Mouse (Mus musculus) erythroblast, embryonic 14.5 days (primary cell): ENCODE measurements around the gene Bhlhe41. TPM values are rescaled to one million over a fixed set of nuclear protein-coding genes. Genes with fewer than 3 reads are reported as not detected.

Experiments
- H3K27me3 ChIP-seq: 2 replicates; pipeline ENCODE4 v1.6.1; 2012; ENCODE audit warnings: inconsistent platforms; ENCODE audit not compliant: control insufficient read depth
- H3K36me3 ChIP-seq: 2 replicates; pipeline ENCODE4 v1.6.1; 2012; ENCODE audit warnings: mild to moderate bottlenecking, inconsistent platforms; ENCODE audit not compliant: control insufficient read depth
- H3K4me1 ChIP-seq: 2 replicates; pipeline ENCODE4 v1.6.1; 2012; ENCODE audit warnings: inconsistent platforms; ENCODE audit not compliant: control insufficient read depth
- H3K4me3 ChIP-seq: replicated peaks from 2 replicates; pipeline ENCODE3; 2012; ENCODE audit warnings: moderate library complexity, mild to moderate bottlenecking, inconsistent platforms
- H3K9me3 ChIP-seq: 2 replicates; pipeline ENCODE4 v1.6.1; 2012; ENCODE audit warnings: low read length, inconsistent platforms, mixed read lengths; ENCODE audit not compliant: control insufficient read depth
- GATA1 ChIP-seq: IDR thresholded peaks from 2 replicates; pipeline ENCODE4 v1.6.1; 2012; ENCODE audit warnings: low read length, inconsistent platforms, mixed read lengths
- TAL1 ChIP-seq: IDR thresholded peaks from 3 replicates; pipeline ENCODE4 v1.6.1; 2012; ENCODE audit warnings: low read length, inconsistent platforms, mixed read lengths
- polyA plus RNA-seq: library from polyadenylated mRNA; stranded (reverse); fragments of >175 nt; gene quantifications from 2 replicates; pipeline ENCODE4 v1.2.3, GENCODE M21; 2012

Bhlhe41 gene
- polyA plus RNA-seq, 1 experiment = 0.01 TPM

DNA sequence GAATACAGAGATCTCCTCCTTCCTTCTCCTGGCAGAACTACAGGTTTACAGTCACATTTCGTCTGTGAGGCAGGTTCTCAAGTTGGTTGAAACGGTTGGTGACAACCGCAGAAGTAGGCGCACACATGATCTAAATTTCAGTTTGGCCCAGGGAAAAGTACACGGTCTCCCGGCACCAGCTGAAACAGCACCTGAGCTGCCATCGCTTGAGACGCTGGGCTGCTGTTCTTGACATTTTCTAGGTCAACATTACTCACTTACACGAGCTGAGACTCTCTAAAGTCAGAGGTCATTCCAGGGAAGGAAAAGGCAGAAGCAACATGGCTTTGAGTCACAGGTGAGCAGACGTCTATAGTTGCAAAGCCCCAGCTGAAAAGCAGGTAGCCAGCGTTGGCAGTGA, 13.4 kb downstream of the Bhlhe41 start:
- no peaks in the 10 kb centered on the region for H3K36me3 ChIP-seq
- H3K4me3 ChIP-seq = no peak overlapping the region
- no peaks in the 10 kb centered on the region for H3K27me3 ChIP-seq
- no peak for TF ChIP-seq GATA1
- no peak for TF ChIP-seq TAL1
- H3K9me3 ChIP-seq = no peaks in the 10 kb centered on the region
- H3K4me1 ChIP-seq = peaks cover 5% of the 10 kb centered on the region

DNA sequence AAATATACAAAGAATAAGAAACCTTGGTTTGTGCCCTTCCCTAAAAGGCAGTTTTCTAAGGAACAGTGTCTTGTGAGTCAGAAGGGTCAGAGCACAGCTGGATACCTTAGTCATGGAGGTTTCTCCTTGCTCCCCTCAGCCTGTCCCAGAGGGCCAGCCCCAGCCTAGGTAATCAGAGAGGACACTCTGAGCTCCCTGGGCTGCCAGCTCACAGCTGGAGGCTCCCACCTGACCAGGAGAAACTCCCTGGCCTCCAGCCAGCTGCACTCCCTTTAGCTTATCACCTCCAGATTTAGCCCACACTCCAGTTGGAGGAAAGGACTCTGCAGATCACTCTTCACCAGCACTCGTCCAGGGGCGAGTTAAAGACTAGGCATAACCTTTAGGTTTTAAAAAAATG, 14.6 kb downstream of the Bhlhe41 start:
- Histone ChIP-seq H3K4me3 (no peak overlapping the region), H3K36me3 (no peaks in the 10 kb centered on the region), H3K9me3 (no peaks in the 10 kb centered on the region), H3K27me3 (no peaks in the 10 kb centered on the region), H3K4me1 (peaks cover 3% of the 10 kb centered on the region)
- TF ChIP-seq GATA1 = no peak
- no peak for TF ChIP-seq TAL1

DNA sequence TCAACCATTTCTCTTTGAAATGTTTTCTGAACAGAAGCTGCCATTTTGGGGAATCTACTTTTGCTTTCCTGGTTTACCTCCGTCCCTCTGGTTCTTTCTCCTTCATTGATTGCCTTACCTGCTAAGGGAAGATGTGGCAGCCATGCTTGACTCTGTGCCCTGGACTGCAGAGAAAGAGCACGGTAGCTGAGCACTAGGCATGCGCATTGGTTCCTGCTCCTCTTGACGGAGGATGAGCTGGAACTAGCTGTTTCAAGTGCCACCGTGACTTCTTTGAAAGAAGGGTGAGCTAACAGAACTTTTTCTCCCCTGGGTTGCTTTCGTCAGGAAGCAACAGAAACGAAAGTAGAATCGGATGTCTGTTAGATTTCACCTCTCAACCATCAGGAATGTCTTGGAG, 17.7 kb downstream of the Bhlhe41 start:
- TF ChIP-seq GATA1 (no peak), TAL1 (no peak)
- Histone ChIP-seq H3K9me3 (no peaks in the 10 kb centered on the region), H3K27me3 (no peaks in the 10 kb centered on the region), H3K4me1 (no peaks in the 10 kb centered on the region), H3K4me3 (no peak overlapping the region), H3K36me3 (no peaks in the 10 kb centered on the region)

- Histone ChIP-seq H3K27me3 (no peaks in the 10 kb centered on the region), H3K4me3 (no peak overlapping the region), H3K9me3 (no peaks in the 10 kb centered on the region), H3K4me1 (no peaks in the 10 kb centered on the region), H3K36me3 (no peaks in the 10 kb centered on the region)
- TF ChIP-seq TAL1 = no peak
- TF ChIP-seq GATA1 = no peak
Observed at GRCm38 (mm10) chr6:145846948-145847347, 18.4 kb downstream of the Bhlhe41 start.

DNA sequence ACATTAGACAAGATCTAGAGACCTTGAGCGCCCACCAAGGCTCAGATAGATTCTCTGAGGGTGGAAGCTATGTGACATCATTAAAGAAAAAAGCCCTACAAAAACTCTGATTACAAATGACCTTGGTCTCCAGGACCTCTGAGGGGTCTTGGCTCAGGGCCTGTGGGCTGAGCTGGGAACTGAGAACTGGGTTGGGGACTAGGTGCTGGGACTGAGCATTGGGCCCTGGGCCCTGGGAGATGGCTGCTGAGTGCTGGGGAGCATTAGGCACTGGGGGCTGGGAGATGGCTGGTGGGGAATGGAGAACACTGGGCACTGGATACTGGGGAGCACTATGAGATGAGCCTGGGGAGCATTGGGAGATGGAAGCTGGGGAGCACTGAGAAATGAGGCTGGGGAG, 19.3 kb downstream of the Bhlhe41 start:
- Histone ChIP-seq H3K4me1 (no peaks in the 10 kb centered on the region), H3K9me3 (no peaks in the 10 kb centered on the region), H3K27me3 (no peaks in the 10 kb centered on the region), H3K36me3 (no peaks in the 10 kb centered on the region), H3K4me3 (no peak overlapping the region)
- TF ChIP-seq TAL1 (no peak), GATA1 (no peak)

DNA sequence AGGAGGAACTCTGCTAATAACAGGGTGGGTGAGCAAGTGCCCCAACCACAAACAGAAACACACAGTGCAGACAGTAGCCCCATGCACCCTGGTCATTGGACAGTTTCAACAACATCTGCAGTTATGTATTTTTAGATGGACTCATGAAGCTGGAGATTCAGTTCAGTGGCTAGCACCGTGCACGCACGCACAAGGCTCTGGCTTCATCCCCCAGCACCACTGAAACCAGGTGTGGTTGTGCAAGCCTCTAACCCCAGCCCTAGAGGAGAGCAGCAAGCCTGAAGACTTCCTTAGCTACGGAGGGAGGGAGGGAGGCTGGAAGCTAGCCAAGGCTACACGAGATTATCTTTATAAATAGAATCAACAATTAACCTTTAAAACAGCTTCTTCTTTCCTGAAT, 19.7 kb downstream of the Bhlhe41 start:
- Histone ChIP-seq H3K4me3 (no peak overlapping the region), H3K36me3 (no peaks in the 10 kb centered on the region), H3K27me3 (no peaks in the 10 kb centered on the region), H3K4me1 (no peaks in the 10 kb centered on the region), H3K9me3 (no peaks in the 10 kb centered on the region)
- TF ChIP-seq GATA1 (no peak), TAL1 (no peak)

DNA sequence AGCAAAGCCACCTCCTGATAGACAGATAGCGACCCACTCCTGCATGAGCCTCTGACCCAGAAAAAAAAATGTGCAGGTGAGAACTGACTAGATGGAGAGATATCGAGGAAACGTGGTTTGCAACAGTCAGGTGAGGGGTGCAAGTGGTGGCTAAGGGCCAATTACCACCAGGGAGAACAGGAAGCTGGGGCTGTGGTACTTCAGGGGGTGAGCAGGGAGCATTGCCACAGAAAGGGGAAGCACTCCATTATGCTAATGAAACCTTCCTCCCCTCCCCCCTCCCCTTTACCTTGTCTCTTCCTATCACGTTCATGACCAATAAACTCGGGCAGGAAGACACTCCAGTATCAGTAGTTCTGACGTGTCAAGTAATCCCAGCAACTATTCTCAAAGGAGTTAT, 30.0 kb downstream of the Bhlhe41 start:
- TF ChIP-seq TAL1 (no peak), GATA1 (no peak)
- Histone ChIP-seq H3K9me3 (no peaks in the 10 kb centered on the region), H3K4me3 (no peak overlapping the region), H3K36me3 (no peaks in the 10 kb centered on the region), H3K4me1 (no peaks in the 10 kb centered on the region), H3K27me3 (no peaks in the 10 kb centered on the region)

DNA sequence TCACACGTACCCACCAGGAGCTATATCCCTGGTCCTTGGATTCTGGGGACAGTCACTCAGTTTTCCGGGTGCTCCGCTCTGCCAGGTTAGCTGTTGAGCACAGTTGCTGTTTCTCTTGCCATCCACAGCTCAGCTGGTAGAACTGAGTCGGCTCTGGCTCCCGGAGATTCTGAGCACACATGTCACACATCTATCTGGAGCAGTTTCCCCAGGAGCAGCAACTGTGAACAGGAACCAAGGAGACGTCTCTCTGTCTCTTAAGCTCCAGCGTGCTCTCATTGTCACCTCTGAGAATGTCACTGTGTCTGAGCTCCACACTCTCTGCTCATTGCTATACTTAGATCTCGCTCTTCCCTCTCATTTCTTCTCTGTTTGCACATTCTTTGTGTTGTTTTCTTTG, 32.4 kb downstream of the Bhlhe41 start:
- Histone ChIP-seq H3K4me3 (no peak overlapping the region), H3K27me3 (no peaks in the 10 kb centered on the region), H3K36me3 (no peaks in the 10 kb centered on the region), H3K4me1 (no peaks in the 10 kb centered on the region), H3K9me3 (no peaks in the 10 kb centered on the region)
- TF ChIP-seq TAL1 = no peak
- no peak for TF ChIP-seq GATA1

- no peaks in the 10 kb centered on the region for H3K9me3 ChIP-seq
- H3K4me1 ChIP-seq = no peaks in the 10 kb centered on the region
- TF ChIP-seq TAL1 (no peak), GATA1 (no peak)
- no peaks in the 10 kb centered on the region for H3K36me3 ChIP-seq
- H3K27me3 ChIP-seq = no peaks in the 10 kb centered on the region
- H3K4me3 ChIP-seq = no peak overlapping the region
Observed at GRCm38 (mm10) chr6:145830617-145831016, 34.7 kb downstream of the Bhlhe41 start.

- Histone ChIP-seq H3K36me3 (no peaks in the 10 kb centered on the region), H3K27me3 (no peaks in the 10 kb centered on the region), H3K4me3 (no peak overlapping the region), H3K4me1 (no peaks in the 10 kb centered on the region), H3K9me3 (no peaks in the 10 kb centered on the region)
- TF ChIP-seq GATA1 (no peak), TAL1 (no peak)
Observed at GRCm38 (mm10) chr6:145830117-145830516, 35.2 kb downstream of the Bhlhe41 start.
